Mouse (Mus musculus) hindbrain, embryonic 12.5 days (tissue): Measurements from ENCODE around the gene Ppip5k2. TPM values are rescaled to one million over a fixed set of nuclear protein-coding genes. Genes with fewer than 3 reads are reported as not detected.

ENCODE experiments used
- ATAC-seq: fragments of 200-750 bp; cut with Nextera tagmentation; 2 replicates; pipeline ENCODE4 v1.8.0; 2017; ENCODE audit warnings: moderate TSS enrichment; ENCODE audit not compliant: low FRiP score
- H3K27ac ChIP-seq: fragments of 300-500 bp; sonication (generic); 2 replicates; pipeline ENCODE4 v1.5.1; 2016; ENCODE audit warnings: mild to moderate bottlenecking
- H3K27me3 ChIP-seq: fragments of 300-500 bp; sonication (generic); 2 replicates; pipeline ENCODE4 v1.6.1; 2016; ENCODE audit warnings: mild to moderate bottlenecking
- H3K36me3 ChIP-seq: fragments of 300-500 bp; sonication (generic); 2 replicates; pipeline ENCODE4 v1.6.1; 2016; ENCODE audit warnings: mild to moderate bottlenecking
- H3K4me1 ChIP-seq: fragments of 300-500 bp; sonication (generic); 2 replicates; pipeline ENCODE4 v1.6.1; 2016
- H3K4me2 ChIP-seq: fragments of 300-500 bp; sonication (generic); replicated peaks from 2 replicates; pipeline ENCODE4 v1.6.1; 2016; ENCODE audit warnings: mild to moderate bottlenecking
- H3K4me3 ChIP-seq: fragments of 300-500 bp; sonication (generic); 2 replicates; pipeline ENCODE4 v1.5.1; 2016; ENCODE audit warnings: mild to moderate bottlenecking
- H3K9ac ChIP-seq: fragments of 300-500 bp; sonication (generic); 2 replicates; pipeline ENCODE4 v1.6.1; 2016; ENCODE audit warnings: mild to moderate bottlenecking, moderate library complexity
- H3K9me3 ChIP-seq: fragments of 300-500 bp; sonication (generic); replicated peaks from 2 replicates; pipeline ENCODE4 v1.6.1; 2016; ENCODE audit warnings: mild to moderate bottlenecking
- WGBS: fragments of 180-500 bp; shearing (Covaris S2); methylation state at CpG from one replicate; pipeline ENCODE4 v1.1.7; 2016; 5-methylcytosine and 5-hydroxymethylcytosine counted together
- polyA plus RNA-seq: library from polyadenylated mRNA; unstranded; fragments of >200 nt; fragmentation: Nextera tagmentation; extraction: Ambion mirVana; gene quantifications from 2 replicates; pipeline ENCODE4 v1.2.1, GENCODE M21; 2016

The Ppip5k2 gene
- polyA plus RNA-seq, 1 experiment from 2014 or later: 64.8 TPM

DNA sequence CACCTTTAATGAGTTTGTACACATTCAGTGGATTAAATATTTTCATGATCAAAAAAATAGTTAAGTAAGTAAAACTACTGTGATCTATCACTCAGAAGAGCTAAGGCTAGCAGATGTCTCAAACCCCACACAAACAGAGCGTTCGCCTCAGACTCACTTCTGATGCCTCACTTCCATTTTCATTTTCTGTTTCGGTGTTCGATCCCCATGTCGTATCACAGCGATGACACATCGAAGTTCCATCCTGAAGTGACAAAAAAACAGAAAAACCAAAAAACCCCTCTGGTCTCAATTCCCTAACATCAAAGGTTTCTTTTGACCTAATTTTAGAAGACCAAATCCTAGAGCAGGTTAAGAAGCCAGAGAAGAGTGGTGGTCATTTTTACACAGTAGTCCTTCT, 23.9 kb downstream of the Ppip5k2 start:
- Histone ChIP-seq H3K4me1 (no peaks in the 10 kb centered on the region), H3K27ac (no peak overlapping the region), H3K36me3 (peaks cover 40% of the 10 kb centered on the region), H3K4me3 (no peak overlapping the region), H3K4me2 (no peak overlapping the region), H3K9me3 (no peaks in the 10 kb centered on the region), H3K27me3 (no peaks in the 10 kb centered on the region), H3K9ac (no peak overlapping the region)
- ATAC-seq: no peak
- WGBS: 97% methylated on average over 7 of the region's 7 CpGs

GRCm38 (mm10) chr1:97745712-97746111, 24.5 kb downstream of the Ppip5k2 start:
- no peaks in the 10 kb centered on the region for H3K9me3 ChIP-seq
- H3K9ac ChIP-seq: no peak overlapping the region
- H3K4me3 ChIP-seq: no peak overlapping the region
- 91% methylated on average over 4 of the region's 4 CpGs for WGBS
- H3K4me2 ChIP-seq: no peak overlapping the region
- H3K27me3 ChIP-seq: no peaks in the 10 kb centered on the region
- H3K27ac ChIP-seq: no peak overlapping the region
- H3K36me3 ChIP-seq: peaks cover 41% of the 10 kb centered on the region
- ATAC-seq: no peak
- H3K4me1 ChIP-seq: no peaks in the 10 kb centered on the region

DNA sequence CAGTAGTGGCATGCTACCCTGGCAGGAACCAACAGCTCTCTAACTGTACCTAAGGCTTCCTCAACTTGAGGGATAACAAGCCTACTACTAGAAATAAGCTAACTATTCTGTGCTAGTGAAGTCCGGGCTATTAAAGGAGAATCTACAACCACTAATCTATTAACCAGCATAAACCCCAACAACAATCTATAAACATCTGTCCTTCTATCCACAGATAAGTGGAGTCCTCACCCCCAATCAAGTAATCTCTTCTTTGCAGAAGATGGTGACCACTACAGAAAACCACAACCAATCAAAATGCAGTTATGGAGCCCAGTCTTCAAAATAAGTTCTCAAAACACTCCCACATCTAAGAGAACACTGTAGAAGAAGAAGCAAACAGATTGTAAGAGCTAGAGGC, 27.1 kb downstream of the Ppip5k2 start:
- H3K4me2 ChIP-seq: no peak overlapping the region
- no peak overlapping the region for H3K4me3 ChIP-seq
- H3K4me1 ChIP-seq: no peaks in the 10 kb centered on the region
- WGBS: 96% methylated on average over 1 of the region's 1 CpGs
- H3K9ac ChIP-seq: no peak overlapping the region
- no peaks in the 10 kb centered on the region for H3K27me3 ChIP-seq
- H3K27ac ChIP-seq: no peak overlapping the region
- no peak for ATAC-seq
- H3K36me3 ChIP-seq: peaks cover 51% of the 10 kb centered on the region
- H3K9me3 ChIP-seq: no peaks in the 10 kb centered on the region

GRCm38 (mm10) chr1:97729339-97729738, 40.9 kb downstream of the Ppip5k2 start:
- Histone ChIP-seq H3K9ac (no peak overlapping the region), H3K27ac (no peak overlapping the region), H3K36me3 (peaks cover 20% of the 10 kb centered on the region), H3K27me3 (no peaks in the 10 kb centered on the region), H3K4me3 (no peak overlapping the region), H3K4me2 (no peak overlapping the region), H3K4me1 (no peaks in the 10 kb centered on the region), H3K9me3 (no peaks in the 10 kb centered on the region)
- no peak for ATAC-seq
- WGBS: 67% methylated on average over 1 of the region's 1 CpGs

DNA sequence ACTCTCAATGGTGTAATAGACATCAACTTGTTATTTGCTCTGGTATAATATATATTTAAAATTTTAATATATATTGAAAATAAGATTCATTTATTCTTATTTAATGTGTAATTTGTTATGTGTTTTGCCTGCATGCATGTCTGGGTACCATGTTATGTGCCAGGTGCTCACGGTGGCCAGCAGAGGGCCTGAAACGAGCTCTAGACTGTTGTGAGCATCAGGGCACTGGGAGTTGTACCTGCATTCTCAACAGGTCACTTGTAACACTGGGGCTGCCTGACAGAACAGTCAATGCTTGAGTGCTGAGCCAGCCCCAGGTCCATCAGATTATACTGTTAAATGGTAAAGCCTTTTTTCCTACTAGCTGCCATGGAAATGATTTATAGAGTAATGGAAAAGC, 43.5 kb downstream of the Ppip5k2 start:
- no peak for ATAC-seq
- 72% methylated on average over 2 of the region's 2 CpGs for WGBS
- Histone ChIP-seq H3K9ac (no peak overlapping the region), H3K27ac (no peak overlapping the region), H3K4me3 (no peak overlapping the region), H3K4me1 (no peaks in the 10 kb centered on the region), H3K9me3 (no peaks in the 10 kb centered on the region), H3K4me2 (no peak overlapping the region), H3K36me3 (peaks cover 24% of the 10 kb centered on the region), H3K27me3 (no peaks in the 10 kb centered on the region)

DNA sequence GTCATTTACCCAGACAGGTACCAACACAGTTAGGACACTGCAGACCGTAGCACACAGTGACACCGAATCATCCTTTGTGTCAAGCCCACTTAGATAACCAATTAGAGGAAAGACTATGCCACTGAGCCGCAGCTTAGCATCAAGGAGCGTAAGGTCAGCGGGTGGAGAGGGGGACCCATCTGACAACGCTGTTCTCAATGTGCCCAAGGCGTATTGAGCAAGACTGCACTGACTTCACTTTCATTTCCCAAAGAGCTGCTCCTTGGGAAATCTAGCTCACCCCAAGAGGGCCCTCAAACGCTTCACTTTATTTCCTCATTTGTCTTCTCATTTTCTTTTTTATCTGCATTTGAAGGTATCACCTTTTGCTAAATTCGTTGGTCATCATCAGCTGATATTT, 51.8 kb downstream of the Ppip5k2 start:
- WGBS: 89% methylated on average over 9 of the region's 9 CpGs
- peaks cover 39% of the 10 kb centered on the region for H3K36me3 ChIP-seq
- no peaks in the 10 kb centered on the region for H3K4me1 ChIP-seq
- no peaks in the 10 kb centered on the region for H3K9me3 ChIP-seq
- no peak for ATAC-seq
- no peak overlapping the region for H3K27ac ChIP-seq
- no peak overlapping the region for H3K4me3 ChIP-seq
- no peak overlapping the region for H3K4me2 ChIP-seq
- no peaks in the 10 kb centered on the region for H3K27me3 ChIP-seq
- no peak overlapping the region for H3K9ac ChIP-seq

DNA sequence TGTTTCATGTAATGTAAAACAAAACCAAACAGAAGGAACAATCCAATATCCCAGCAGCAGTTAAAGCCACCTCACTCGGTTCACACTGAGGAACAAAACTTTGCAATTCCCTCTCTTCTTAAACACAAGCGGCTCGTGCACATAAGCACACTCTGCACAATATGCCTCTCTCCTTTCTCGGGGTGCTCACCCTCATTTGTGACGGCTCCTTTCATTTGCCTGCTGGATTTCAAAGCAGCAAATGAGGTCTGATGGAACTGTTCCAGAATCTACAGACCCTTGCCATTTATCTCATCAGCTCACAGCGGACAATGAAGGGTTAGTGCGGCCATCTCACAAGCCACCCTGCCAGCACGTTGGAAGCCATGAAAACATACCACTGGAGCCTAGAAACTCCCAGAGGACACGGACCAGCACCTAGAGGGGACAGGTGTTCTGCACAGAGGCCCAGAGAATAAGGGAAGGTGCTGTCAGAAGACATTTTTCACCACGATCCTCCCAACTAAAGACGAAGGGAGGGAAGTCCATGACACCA, 55.8 kb downstream of the Ppip5k2 start:
- WGBS: 86% methylated on average over 11 of the region's 11 CpGs
- no peaks in the 10 kb centered on the region for H3K9me3 ChIP-seq
- peaks cover 40% of the 10 kb centered on the region for H3K36me3 ChIP-seq
- H3K4me1 ChIP-seq: no peaks in the 10 kb centered on the region
- no peak overlapping the region for H3K27ac ChIP-seq
- H3K4me2 ChIP-seq: no peak overlapping the region
- no peak for ATAC-seq
- no peaks in the 10 kb centered on the region for H3K27me3 ChIP-seq
- H3K9ac ChIP-seq: no peak overlapping the region
- no peak overlapping the region for H3K4me3 ChIP-seq

GRCm38 (mm10) chr1:97710520-97710919, 59.7 kb downstream of the Ppip5k2 start:
- ATAC-seq: no peak
- 91% methylated on average over 3 of the region's 3 CpGs for WGBS
- no peak overlapping the region for H3K27ac ChIP-seq
- no peak overlapping the region for H3K4me2 ChIP-seq
- no peaks in the 10 kb centered on the region for H3K4me1 ChIP-seq
- H3K4me3 ChIP-seq: no peak overlapping the region
- H3K36me3 ChIP-seq: peaks cover 39% of the 10 kb centered on the region
- H3K27me3 ChIP-seq: no peaks in the 10 kb centered on the region
- H3K9me3 ChIP-seq: no peaks in the 10 kb centered on the region
- no peak overlapping the region for H3K9ac ChIP-seq

DNA sequence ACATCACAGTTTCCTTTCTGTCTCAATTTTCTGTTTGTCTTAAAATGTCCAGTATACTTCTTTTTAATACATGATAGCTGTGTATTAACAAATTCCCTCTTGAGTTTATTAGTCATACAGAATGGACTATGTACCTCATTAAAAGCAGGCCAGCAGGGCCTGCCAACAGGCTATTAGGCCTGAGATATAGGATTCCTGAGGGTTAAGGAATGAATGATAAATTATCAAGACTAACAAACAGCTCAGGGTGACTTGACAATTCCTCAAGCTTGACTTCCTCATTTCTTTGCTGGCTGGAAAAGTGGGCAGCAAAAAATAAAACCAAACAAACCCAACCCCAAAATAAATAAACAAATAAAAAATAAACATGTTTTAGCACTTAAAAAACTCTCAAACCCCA, 64.8 kb downstream of the Ppip5k2 start:
- Histone ChIP-seq H3K4me2 (no peak overlapping the region), H3K9me3 (no peaks in the 10 kb centered on the region), H3K36me3 (peaks cover 22% of the 10 kb centered on the region), H3K27ac (no peak overlapping the region), H3K27me3 (no peaks in the 10 kb centered on the region), H3K9ac (no peak overlapping the region), H3K4me3 (no peak overlapping the region), H3K4me1 (no peaks in the 10 kb centered on the region)
- no peak for ATAC-seq

DNA sequence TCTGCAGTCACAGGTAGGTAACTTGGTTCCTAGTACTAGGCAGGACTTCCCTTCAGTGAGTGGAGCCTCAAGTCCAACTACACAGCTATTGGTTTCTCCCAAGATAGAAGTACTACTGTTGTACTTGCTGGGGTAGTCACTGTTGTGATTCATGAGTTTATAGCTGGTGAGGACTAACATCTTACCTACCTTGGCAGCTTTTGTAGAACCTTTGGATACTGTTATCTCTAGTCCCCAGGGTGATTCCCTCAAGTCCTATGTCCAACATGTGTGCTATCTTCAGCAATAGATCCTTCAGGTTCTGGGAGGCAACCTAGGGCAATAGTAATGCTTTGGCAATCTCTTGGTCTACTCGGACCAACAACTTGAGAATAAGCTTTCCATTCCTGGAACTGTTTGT, 65.6 kb downstream of the Ppip5k2 start:
- H3K4me3 ChIP-seq: no peak overlapping the region
- no peak for ATAC-seq
- H3K9ac ChIP-seq: no peak overlapping the region
- no peak overlapping the region for H3K4me2 ChIP-seq
- no peak overlapping the region for H3K27ac ChIP-seq
- 91% methylated on average over 1 of the region's 1 CpGs for WGBS
- H3K36me3 ChIP-seq: peaks cover 18% of the 10 kb centered on the region
- H3K4me1 ChIP-seq: no peaks in the 10 kb centered on the region
- H3K27me3 ChIP-seq: no peaks in the 10 kb centered on the region
- no peaks in the 10 kb centered on the region for H3K9me3 ChIP-seq

- peak overlapping the region; percentile 13; the same call in 1 of the 2 replicates for H3K4me2 ChIP-seq
- H3K27ac ChIP-seq: no peak overlapping the region
- peak; percentile 57 for ATAC-seq
- H3K9ac ChIP-seq: no peak overlapping the region
- no peaks in the 10 kb centered on the region for H3K27me3 ChIP-seq
- no peaks in the 10 kb centered on the region for H3K36me3 ChIP-seq
- H3K4me1 ChIP-seq: 0 out of 2 replicates have a peak, but pooled peaks cover 5% of the 10 kb centered on the region
- no peak overlapping the region for H3K4me3 ChIP-seq
- WGBS: 25% methylated on average over 11 of the region's 11 CpGs
- H3K9me3 ChIP-seq: no peaks in the 10 kb centered on the region
Observed at GRCm38 (mm10) chr1:97698956-97699570, 71.1 kb downstream of the Ppip5k2 start.

- H3K9me3 ChIP-seq: no peaks in the 10 kb centered on the region
- no peak overlapping the region for H3K4me3 ChIP-seq
- 94% methylated on average over 1 of the region's 1 CpGs for WGBS
- 0 out of 2 replicates have a peak, but pooled peaks cover 5% of the 10 kb centered on the region for H3K4me1 ChIP-seq
- no peak for ATAC-seq
- no peak overlapping the region for H3K9ac ChIP-seq
- no peak overlapping the region for H3K27ac ChIP-seq
- no peaks in the 10 kb centered on the region for H3K36me3 ChIP-seq
- H3K4me2 ChIP-seq: no peak overlapping the region
- H3K27me3 ChIP-seq: no peaks in the 10 kb centered on the region
Observed at GRCm38 (mm10) chr1:97697273-97697672, 72.9 kb downstream of the Ppip5k2 start.

DNA sequence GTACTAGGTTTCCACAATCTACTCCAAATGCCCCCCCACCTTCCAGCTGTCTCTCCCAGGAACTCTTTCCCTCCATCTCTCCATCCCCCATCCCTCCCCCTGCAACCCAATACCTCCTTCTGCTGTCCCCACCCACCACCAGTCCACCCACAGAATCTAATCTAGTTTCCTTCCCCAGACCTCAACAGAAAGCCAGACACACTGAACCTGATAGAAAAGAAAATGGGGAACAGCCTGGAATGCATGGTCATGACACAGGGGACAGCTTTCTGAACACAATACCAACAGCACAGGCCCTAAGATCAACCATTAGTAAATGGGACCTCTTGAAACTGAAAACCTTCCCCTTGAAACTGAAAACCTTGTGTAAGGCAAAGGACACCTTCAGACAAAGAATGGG, 76.4 kb downstream of the Ppip5k2 start:
- Histone ChIP-seq H3K4me1 (0 out of 2 replicates have a peak, but pooled peaks cover 1% of the 10 kb centered on the region), H3K9me3 (no peaks in the 10 kb centered on the region), H3K9ac (no peak overlapping the region), H3K4me2 (no peak overlapping the region), H3K4me3 (no peak overlapping the region), H3K27me3 (no peaks in the 10 kb centered on the region), H3K27ac (no peak overlapping the region), H3K36me3 (no peaks in the 10 kb centered on the region)
- ATAC-seq: no peak
